Mouse (Mus musculus): ENCODE results near the gene Cux1. TPM values are rescaled to one million over a fixed set of nuclear protein-coding genes. Genes with fewer than 3 reads are reported as not detected.

Gene Cux1
- polyA plus RNA-seq, 1 experiment from 2014 or later = 117 TPM

DNA sequence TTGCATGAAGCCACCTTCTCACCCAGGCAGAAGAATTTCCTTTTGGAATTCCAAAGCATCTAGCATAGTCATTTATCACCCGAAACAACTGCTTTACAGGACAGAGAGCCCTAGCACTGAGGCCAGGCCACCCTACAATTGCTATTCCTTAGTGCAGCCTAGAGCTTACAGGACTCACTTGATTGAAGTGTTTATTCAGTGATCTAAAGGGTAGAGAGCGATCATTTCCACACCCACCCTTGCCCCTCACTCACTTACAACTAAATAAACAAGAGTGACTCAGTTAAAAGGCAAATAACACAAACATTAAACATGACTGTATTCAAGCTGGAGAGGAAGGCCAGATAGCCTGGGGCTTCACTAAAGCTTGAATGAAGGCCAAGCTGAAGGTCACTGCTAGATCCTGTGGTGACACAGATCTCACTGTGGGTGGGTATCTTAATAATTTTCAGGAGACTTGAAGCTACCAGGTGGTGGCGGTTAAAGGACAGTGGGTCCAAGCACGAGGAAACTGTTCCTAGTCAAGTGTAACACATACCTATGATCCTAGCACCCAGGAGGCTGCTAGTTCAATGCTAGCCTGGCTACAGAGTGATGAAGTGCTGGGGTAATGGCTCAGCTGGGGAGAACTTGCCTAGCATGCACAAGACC is 140.0 kb downstream of the Cux1 start:
- H3K9ac ChIP-seq (ENCODE audit: low read length) = no peak overlapping the region
- H3K36me3 ChIP-seq (ENCODE audit: control insufficient read depth, insufficient read depth, low read length) = no peaks in the 10 kb centered on the region
- H3K4me1 ChIP-seq (replicated peaks; ENCODE audit: control insufficient read depth, insufficient read depth, low read length) = peaks cover 35% of the 10 kb centered on the region
- no peaks in the 10 kb centered on the region for H3K27me3 ChIP-seq (ENCODE audit: control insufficient read depth, insufficient read depth, low read depth, low read length)
- H3K27ac ChIP-seq (ENCODE audit: low read length) = peak overlapping the region; percentile 75
- no peak overlapping the region for H3K4me3 ChIP-seq (ENCODE audit: low read length)
- H3K9me3 ChIP-seq (ENCODE audit: control insufficient read depth, low read length) = no peaks in the 10 kb centered on the region
- no peak overlapping the region for H3K4me2 ChIP-seq (ENCODE audit: low read depth, low read length)
- peak; percentile 66 for ATAC-seq (ENCODE audit: low read depth)
- 29% methylated on average over 4 of the region's 4 CpGs for WGBS

DNA sequence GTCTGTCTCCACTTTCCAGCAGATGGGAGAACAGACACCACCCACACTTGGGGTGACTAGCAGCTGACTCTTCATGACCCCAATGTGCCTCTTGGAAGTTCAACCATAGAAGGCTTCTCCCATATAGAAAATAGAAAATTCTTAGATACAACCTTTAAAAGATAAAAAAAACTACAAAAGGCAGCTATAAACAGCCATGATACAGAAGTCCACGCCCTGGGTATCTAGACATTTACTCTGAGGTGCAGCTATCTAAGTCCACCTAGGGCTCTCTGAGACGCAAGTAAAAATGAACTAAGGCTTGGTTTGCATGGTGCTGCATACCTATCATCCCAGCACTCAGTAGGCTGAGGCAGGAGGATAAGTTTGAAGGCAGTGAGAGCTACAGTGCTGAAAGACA is 144.3 kb downstream of the Cux1 start:
- H3K27ac ChIP-seq (ENCODE audit: low read length) = no peak overlapping the region
- no peak overlapping the region for H3K4me3 ChIP-seq (ENCODE audit: low read length)
- ATAC-seq (ENCODE audit: low read depth) = no peak
- H3K36me3 ChIP-seq (ENCODE audit: control insufficient read depth, insufficient read depth, low read length) = no peaks in the 10 kb centered on the region
- H3K9ac ChIP-seq (ENCODE audit: low read length) = no peak overlapping the region
- H3K4me1 ChIP-seq (replicated peaks; ENCODE audit: control insufficient read depth, insufficient read depth, low read length) = peaks cover 29% of the 10 kb centered on the region
- H3K9me3 ChIP-seq (ENCODE audit: control insufficient read depth, low read length) = no peaks in the 10 kb centered on the region
- 95% methylated on average over 2 of the region's 2 CpGs for whole genome bisulfite sequencing
- no peaks in the 10 kb centered on the region for H3K27me3 ChIP-seq (ENCODE audit: control insufficient read depth, insufficient read depth, low read depth, low read length)
- no peak overlapping the region for H3K4me2 ChIP-seq (ENCODE audit: low read depth, low read length)

DNA sequence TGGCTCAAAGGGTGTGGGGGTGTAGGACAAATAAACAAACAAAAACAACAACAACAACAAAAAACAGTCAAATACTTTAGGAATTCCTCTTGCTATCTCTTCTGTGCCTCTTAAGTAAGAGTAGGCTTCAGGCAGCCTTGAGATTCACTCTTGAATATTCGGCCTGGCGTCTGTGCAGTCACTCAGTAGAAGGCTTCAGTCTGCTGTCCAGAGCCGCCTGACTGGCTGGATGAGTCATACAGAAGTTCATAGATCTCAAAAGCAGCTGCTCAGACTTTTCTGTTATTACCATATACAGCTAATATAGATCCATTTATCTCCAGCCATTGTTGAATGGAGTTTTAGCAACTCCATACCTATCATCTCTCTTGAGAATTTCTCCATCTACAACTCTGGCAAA is 145.4 kb downstream of the Cux1 start:
- Histone ChIP-seq H3K27ac (ENCODE audit: low read length) (no peak overlapping the region), H3K4me1 (replicated peaks; ENCODE audit: control insufficient read depth, insufficient read depth, low read length) (peaks cover 22% of the 10 kb centered on the region), H3K9ac (ENCODE audit: low read length) (no peak overlapping the region), H3K9me3 (ENCODE audit: control insufficient read depth, low read length) (no peaks in the 10 kb centered on the region), H3K4me2 (ENCODE audit: low read depth, low read length) (no peak overlapping the region), H3K27me3 (ENCODE audit: control insufficient read depth, insufficient read depth, low read depth, low read length) (no peaks in the 10 kb centered on the region), H3K36me3 (ENCODE audit: control insufficient read depth, insufficient read depth, low read length) (no peaks in the 10 kb centered on the region), H3K4me3 (ENCODE audit: low read length) (no peak overlapping the region)
- ATAC-seq (ENCODE audit: low read depth) = no peak
- WGBS = 64% methylated on average over 3 of the region's 3 CpGs

DNA sequence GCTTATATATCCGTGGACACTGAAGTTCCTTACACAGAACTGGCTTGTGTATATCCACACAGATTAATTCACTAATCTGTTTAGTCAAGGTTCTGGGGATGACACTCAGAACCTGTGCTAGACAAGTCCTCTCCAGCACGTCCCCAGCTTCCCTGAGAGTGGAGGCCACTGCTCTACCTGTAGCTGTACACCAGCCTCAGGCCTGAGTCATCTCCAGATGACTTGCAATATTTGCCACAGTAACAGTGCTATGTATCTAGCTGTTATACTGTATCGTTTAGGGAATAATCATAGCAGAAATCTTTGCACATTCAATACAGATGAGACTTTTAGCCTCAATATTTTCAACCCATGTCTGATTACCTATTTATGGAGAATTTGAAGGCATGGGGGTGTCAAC is 146.0 kb downstream of the Cux1 start:
- Histone ChIP-seq H3K9ac (ENCODE audit: low read length) (no peak overlapping the region), H3K36me3 (ENCODE audit: control insufficient read depth, insufficient read depth, low read length) (no peaks in the 10 kb centered on the region), H3K4me2 (ENCODE audit: low read depth, low read length) (no peak overlapping the region), H3K27me3 (ENCODE audit: control insufficient read depth, insufficient read depth, low read depth, low read length) (no peaks in the 10 kb centered on the region), H3K9me3 (ENCODE audit: control insufficient read depth, low read length) (no peaks in the 10 kb centered on the region), H3K4me1 (replicated peaks; ENCODE audit: control insufficient read depth, insufficient read depth, low read length) (peaks cover 18% of the 10 kb centered on the region), H3K4me3 (ENCODE audit: low read length) (no peak overlapping the region), H3K27ac (ENCODE audit: low read length) (no peak overlapping the region)
- ATAC-seq (ENCODE audit: low read depth) = no peak
- WGBS = 82% methylated on average over 3 of the region's 3 CpGs

DNA sequence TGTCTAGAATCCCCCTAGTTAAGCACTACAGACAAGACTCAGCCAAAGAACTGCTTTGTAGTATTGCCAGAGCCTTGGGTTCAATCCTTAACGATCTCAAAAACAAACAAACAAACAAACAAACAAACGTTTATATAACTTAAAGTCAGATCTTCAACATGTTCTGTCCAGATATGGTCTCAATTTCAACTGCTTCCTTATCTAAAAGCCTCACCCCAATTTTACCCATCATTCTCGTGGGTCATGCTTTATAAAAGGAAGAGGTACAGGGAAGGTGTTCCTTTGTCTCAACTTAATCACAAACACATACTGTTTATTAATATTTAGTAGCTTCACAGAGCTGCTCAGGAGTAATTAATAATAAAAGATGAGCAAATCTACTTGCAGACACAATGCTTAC is 146.9 kb downstream of the Cux1 start:
- no peak for ATAC-seq (ENCODE audit: low read depth)
- H3K36me3 ChIP-seq (ENCODE audit: control insufficient read depth, insufficient read depth, low read length) = no peaks in the 10 kb centered on the region
- WGBS = 70% methylated on average over 3 of the region's 3 CpGs
- no peak overlapping the region for H3K9ac ChIP-seq (ENCODE audit: low read length)
- no peak overlapping the region for H3K4me2 ChIP-seq (ENCODE audit: low read depth, low read length)
- no peaks in the 10 kb centered on the region for H3K27me3 ChIP-seq (ENCODE audit: control insufficient read depth, insufficient read depth, low read depth, low read length)
- no peaks in the 10 kb centered on the region for H3K9me3 ChIP-seq (ENCODE audit: control insufficient read depth, low read length)
- H3K4me1 ChIP-seq (replicated peaks; ENCODE audit: control insufficient read depth, insufficient read depth, low read length) = peaks cover 19% of the 10 kb centered on the region
- no peak overlapping the region for H3K4me3 ChIP-seq (ENCODE audit: low read length)
- H3K27ac ChIP-seq (ENCODE audit: low read length) = no peak overlapping the region

- no peaks in the 10 kb centered on the region for H3K27me3 ChIP-seq (ENCODE audit: control insufficient read depth, insufficient read depth, low read depth, low read length)
- no peak overlapping the region for H3K4me3 ChIP-seq (ENCODE audit: low read length)
- WGBS = 56% methylated on average over 4 of the region's 4 CpGs
- H3K4me1 ChIP-seq (replicated peaks; ENCODE audit: control insufficient read depth, insufficient read depth, low read length) = peaks cover 22% of the 10 kb centered on the region
- no peak overlapping the region for H3K9ac ChIP-seq (ENCODE audit: low read length)
- ATAC-seq (ENCODE audit: low read depth) = peak; percentile 38; the same call in 1 of the 2 replicates
- no peaks in the 10 kb centered on the region for H3K9me3 ChIP-seq (ENCODE audit: control insufficient read depth, low read length)
- no peaks in the 10 kb centered on the region for H3K36me3 ChIP-seq (ENCODE audit: control insufficient read depth, insufficient read depth, low read length)
- H3K27ac ChIP-seq (ENCODE audit: low read length) = peak overlapping the region; percentile 55
- H3K4me2 ChIP-seq (ENCODE audit: low read depth, low read length) = no peak overlapping the region
Measured at GRCm38 (mm10) chr5:136417891-136418290, 149.4 kb downstream of the Cux1 start.

- ATAC-seq (ENCODE audit: low read depth) = peak; percentile 41; the same call in 1 of the 2 replicates
- WGBS = 85% methylated on average over 2 of the region's 2 CpGs
- no peaks in the 10 kb centered on the region for H3K27me3 ChIP-seq (ENCODE audit: control insufficient read depth, insufficient read depth, low read depth, low read length)
- no peaks in the 10 kb centered on the region for H3K9me3 ChIP-seq (ENCODE audit: control insufficient read depth, low read length)
- peaks cover 22% of the 10 kb centered on the region for H3K4me1 ChIP-seq (replicated peaks; ENCODE audit: control insufficient read depth, insufficient read depth, low read length)
- H3K4me3 ChIP-seq (ENCODE audit: low read length) = no peak overlapping the region
- no peak overlapping the region for H3K9ac ChIP-seq (ENCODE audit: low read length)
- no peak overlapping the region for H3K4me2 ChIP-seq (ENCODE audit: low read depth, low read length)
- H3K27ac ChIP-seq (ENCODE audit: low read length) = no peak overlapping the region; the same call in 1 of the 2 replicates
- H3K36me3 ChIP-seq (ENCODE audit: control insufficient read depth, insufficient read depth, low read length) = no peaks in the 10 kb centered on the region
Measured at GRCm38 (mm10) chr5:136414479-136414878, 152.8 kb downstream of the Cux1 start.

GRCm38 (mm10) chr5:136410681-136411181 is 156.6 kb downstream of the Cux1 start:
- H3K4me1 ChIP-seq (replicated peaks; ENCODE audit: control insufficient read depth, insufficient read depth, low read length) = peaks cover 14% of the 10 kb centered on the region
- peaks cover 5% of the 10 kb centered on the region; the same call in 1 of the 2 replicates for H3K9me3 ChIP-seq (ENCODE audit: control insufficient read depth, low read length)
- H3K9ac ChIP-seq (ENCODE audit: low read length) = no peak overlapping the region
- ATAC-seq (ENCODE audit: low read depth) = no peak
- H3K36me3 ChIP-seq (ENCODE audit: control insufficient read depth, insufficient read depth, low read length) = peaks cover 7% of the 10 kb centered on the region
- no peak overlapping the region for H3K4me3 ChIP-seq (ENCODE audit: low read length)
- WGBS = 40% methylated on average over 7 of the region's 7 CpGs
- no peaks in the 10 kb centered on the region for H3K27me3 ChIP-seq (ENCODE audit: control insufficient read depth, insufficient read depth, low read depth, low read length)
- H3K27ac ChIP-seq (ENCODE audit: low read length) = no peak overlapping the region
- H3K4me2 ChIP-seq (ENCODE audit: low read depth, low read length) = no peak overlapping the region

- H3K9ac ChIP-seq (ENCODE audit: low read length) = no peak overlapping the region
- peaks cover 32% of the 10 kb centered on the region for H3K4me1 ChIP-seq (replicated peaks; ENCODE audit: control insufficient read depth, insufficient read depth, low read length)
- no peak for ATAC-seq (ENCODE audit: low read depth)
- H3K9me3 ChIP-seq (ENCODE audit: control insufficient read depth, low read length) = peaks cover 5% of the 10 kb centered on the region; the same call in 1 of the 2 replicates
- peaks cover 7% of the 10 kb centered on the region for H3K36me3 ChIP-seq (ENCODE audit: control insufficient read depth, insufficient read depth, low read length)
- no peak overlapping the region for H3K4me2 ChIP-seq (ENCODE audit: low read depth, low read length)
- no peak overlapping the region for H3K27ac ChIP-seq (ENCODE audit: low read length)
- no peak overlapping the region for H3K4me3 ChIP-seq (ENCODE audit: low read length)
- H3K27me3 ChIP-seq (ENCODE audit: control insufficient read depth, insufficient read depth, low read depth, low read length) = no peaks in the 10 kb centered on the region
Measured at GRCm38 (mm10) chr5:136406357-136406756, 160.9 kb downstream of the Cux1 start.

Data from lung, embryonic 16.5 days (tissue).